Mouse (Mus musculus) heart, embryonic 14.5 days (tissue): ENCODE results near the gene Clmp. TPM values are rescaled to one million over a fixed set of nuclear protein-coding genes. Genes with fewer than 3 reads are reported as not detected.

Source experiments
- ATAC-seq: fragments of 200-750 bp; cut with Nextera tagmentation; 2 replicates; pipeline ENCODE4 v1.8.0; 2017; ENCODE audit warnings: low read depth, moderate TSS enrichment; ENCODE audit not compliant: insufficient number of reproducible peaks, insufficient read depth, low FRiP score
- H3K27ac ChIP-seq, 2 experiments: fragments of 200-500 bp in 1 of 2; fragments of 300-500 bp in 1 of 2; sonication (generic) in 1 of 2; replicated peaks in 1 of 2; 2 replicates each; pipeline ENCODE4 v1.5.1; 2012 to 2014; ENCODE audit warnings: low read depth in 2 of 2, low read length in 2 of 2, control low read depth in 1 of 2, mild to moderate bottlenecking in 1 of 2, mixed read lengths in 1 of 2; ENCODE audit not compliant: control insufficient read depth in 1 of 2, insufficient read depth in 1 of 2
- H3K27me3 ChIP-seq: fragments of 300-500 bp; sonication (generic); 2 replicates; pipeline ENCODE4 v1.6.1; 2014; ENCODE audit warnings: mild to moderate bottlenecking, low read length, control low read depth; ENCODE audit not compliant: control insufficient read depth, insufficient read depth
- H3K36me3 ChIP-seq: fragments of 300-500 bp; sonication (generic); 2 replicates; pipeline ENCODE4 v1.6.1; 2014; ENCODE audit warnings: mild to moderate bottlenecking, control low read depth, low read length, mixed read lengths; ENCODE audit not compliant: control insufficient read depth, insufficient read depth
- H3K4me1 ChIP-seq, 2 experiments: fragments of 200-500 bp in 1 of 2; fragments of 300-500 bp in 1 of 2; sonication (generic) in 1 of 2; 2 replicates each; pipeline ENCODE4 v1.6.1; 2012 to 2014; ENCODE audit warnings: low read length in 2 of 2, control low read depth in 1 of 2, mixed read lengths in 1 of 2; ENCODE audit not compliant: control insufficient read depth in 2 of 2, insufficient read depth in 2 of 2
- H3K4me2 ChIP-seq: fragments of 300-500 bp; sonication (generic); 2 replicates; pipeline ENCODE4 v1.6.1; 2014; ENCODE audit warnings: mild to moderate bottlenecking, low read length
- H3K4me3 ChIP-seq, 2 experiments: fragments of 200-500 bp in 1 of 2; fragments of 300-500 bp in 1 of 2; sonication (generic) in 1 of 2; 2 replicates each; pipeline ENCODE4 v1.5.1; 2012 to 2014; ENCODE audit warnings: low read length in 2 of 2, mild to moderate bottlenecking in 2 of 2, control low read depth in 1 of 2, low read depth in 1 of 2, moderate library complexity in 1 of 2; ENCODE audit not compliant: control insufficient read depth in 1 of 2, insufficient read depth in 1 of 2
- H3K9ac ChIP-seq: fragments of 300-500 bp; sonication (generic); 2 replicates; pipeline ENCODE4 v1.6.1; 2014; ENCODE audit warnings: mild to moderate bottlenecking, low read length
- H3K9me3 ChIP-seq: fragments of 300-500 bp; sonication (generic); 2 replicates; pipeline ENCODE4 v1.6.1; 2016; ENCODE audit warnings: low read length, control low read depth; ENCODE audit not compliant: control insufficient read depth
- WGBS: fragments of 180-500 bp; shearing (Covaris S2); extraction: QIAGEN DNeasy Blood & Tissue Kit; methylation state at CpG from one replicate; pipeline ENCODE4 v1.1.7; 2014; 5-methylcytosine and 5-hydroxymethylcytosine counted together
- polyA plus RNA-seq: library from polyadenylated mRNA; unstranded; fragments of >200 nt; fragmentation: Nextera tagmentation; extraction: Ambion mirVana; gene quantifications from 2 replicates; pipeline ENCODE4 v1.2.1, GENCODE M21; 2014

Gene Clmp
- polyA plus RNA-seq, 1 experiment from 2014 or later, result 13.4 TPM

DNA sequence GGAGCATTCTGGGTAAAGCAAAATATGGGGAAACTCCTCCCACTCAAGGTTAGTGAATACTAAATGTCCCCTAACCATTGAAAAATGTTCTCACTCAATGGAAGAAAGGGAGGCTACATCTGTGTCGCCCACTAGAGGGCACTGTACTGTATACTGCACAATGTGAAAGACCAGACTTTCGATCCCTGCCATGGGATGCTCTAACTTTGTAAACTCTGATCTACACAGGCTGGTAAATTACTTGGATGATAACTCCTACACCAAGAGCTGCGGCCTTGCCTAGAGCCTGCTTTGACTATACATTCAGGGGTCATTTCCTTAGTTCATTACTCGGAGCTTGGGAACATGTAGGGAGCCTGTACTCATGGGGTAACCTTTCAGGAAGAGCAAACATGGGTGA lies 70.6 kb downstream of the Clmp start:
- H3K27ac ChIP-seq, result peak overlapping the region in 1 of 2 experiments; percentile 84; a peak in 1 of 4 replicates
- WGBS, result 16% methylated on average over 4 of the region's 4 CpGs
- no peak overlapping the region for H3K9ac ChIP-seq
- peaks cover 11 to 13% of the 10 kb centered on the region in 2 experiments for H3K4me1 ChIP-seq
- no peaks in the 10 kb centered on the region for H3K9me3 ChIP-seq
- peak overlapping the region; percentile 18 to 24; a peak in 2 of 4 replicates for H3K4me3 ChIP-seq
- ATAC-seq, result no peak
- H3K36me3 ChIP-seq, result no peaks in the 10 kb centered on the region
- H3K27me3 ChIP-seq, result no peaks in the 10 kb centered on the region
- H3K4me2 ChIP-seq, result peak overlapping the region; percentile 59

DNA sequence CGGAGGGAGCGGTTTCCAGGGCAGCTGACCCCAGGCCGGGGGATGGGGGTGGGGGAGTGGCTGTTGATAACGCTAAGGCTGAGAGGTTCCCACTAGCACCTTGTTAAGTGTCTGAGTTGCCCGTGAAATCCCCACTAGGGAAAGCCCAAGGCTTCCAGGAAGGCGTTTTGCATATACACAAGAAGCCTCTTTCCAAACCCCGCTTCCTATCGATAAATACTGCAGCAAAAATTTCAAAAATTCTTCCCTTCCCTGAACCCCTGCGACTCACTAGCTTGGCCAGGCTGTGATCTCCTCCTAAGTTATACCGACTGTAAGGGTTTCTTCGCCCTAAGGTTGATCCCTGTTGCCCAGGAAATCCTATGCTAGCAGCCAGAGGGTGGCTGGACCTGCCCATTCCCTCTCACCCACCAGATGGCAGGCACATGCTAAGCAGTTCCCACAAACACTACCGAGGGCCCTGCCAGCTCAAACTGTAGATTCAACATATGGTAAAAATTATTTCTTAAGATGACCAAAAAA lies 71.4 kb downstream of the Clmp start:
- Histone ChIP-seq H3K4me1 (peaks cover 11 to 13% of the 10 kb centered on the region in 2 experiments), H3K4me3 (peak overlapping the region; percentile 20), H3K27ac (peak overlapping the region; percentile 84 to 85), H3K27me3 (no peaks in the 10 kb centered on the region), H3K36me3 (no peaks in the 10 kb centered on the region), H3K9me3 (no peaks in the 10 kb centered on the region), H3K4me2 (peak overlapping the region; percentile 59), H3K9ac (peak overlapping the region; percentile 64)
- no peak; the same call in 1 of the 2 replicates for ATAC-seq
- WGBS, result 12% methylated on average over 12 of the region's 12 CpGs

DNA sequence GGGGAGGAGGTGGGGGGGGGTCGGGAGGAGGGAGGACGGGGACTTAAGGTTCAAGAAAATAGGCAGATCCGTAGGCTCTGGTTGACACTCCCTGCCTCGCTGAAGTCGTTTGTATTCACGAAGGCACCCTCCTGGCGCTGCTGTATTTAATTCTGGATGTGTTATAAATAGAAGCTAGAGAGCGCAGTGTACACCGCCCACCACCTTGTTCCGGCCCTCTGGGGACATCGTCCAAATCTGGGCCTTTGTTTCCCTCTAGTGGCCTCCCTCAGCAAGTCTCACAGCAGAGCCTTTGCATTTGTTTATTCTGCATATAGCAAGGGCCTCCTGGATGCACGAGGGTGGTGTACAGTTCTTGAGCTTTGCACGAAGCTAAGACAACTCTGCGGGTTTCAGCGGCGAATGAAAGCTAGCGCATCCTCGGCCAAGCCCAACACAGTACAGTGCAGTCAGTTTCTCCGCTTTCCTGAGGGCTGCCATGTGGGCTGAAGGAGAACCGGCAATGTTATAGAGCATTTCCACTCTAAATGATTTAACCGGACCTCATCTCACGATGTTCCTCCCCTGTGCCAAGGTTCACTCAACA lies 72.0 kb downstream of the Clmp start:
- peak overlapping the region; percentile 15 to 20; a peak in 3 of 4 replicates for H3K4me3 ChIP-seq
- H3K4me2 ChIP-seq, result peak overlapping the region; percentile 59
- peak overlapping the region; percentile 64 for H3K9ac ChIP-seq
- H3K27me3 ChIP-seq, result no peaks in the 10 kb centered on the region
- peaks cover 11 to 13% of the 10 kb centered on the region in 2 experiments for H3K4me1 ChIP-seq
- 10% methylated on average over 22 of the region's 22 CpGs for WGBS
- H3K9me3 ChIP-seq, result no peaks in the 10 kb centered on the region
- H3K36me3 ChIP-seq, result no peaks in the 10 kb centered on the region
- H3K27ac ChIP-seq, result peak overlapping the region; percentile 48 to 84
- ATAC-seq, result peak; percentile 85

DNA sequence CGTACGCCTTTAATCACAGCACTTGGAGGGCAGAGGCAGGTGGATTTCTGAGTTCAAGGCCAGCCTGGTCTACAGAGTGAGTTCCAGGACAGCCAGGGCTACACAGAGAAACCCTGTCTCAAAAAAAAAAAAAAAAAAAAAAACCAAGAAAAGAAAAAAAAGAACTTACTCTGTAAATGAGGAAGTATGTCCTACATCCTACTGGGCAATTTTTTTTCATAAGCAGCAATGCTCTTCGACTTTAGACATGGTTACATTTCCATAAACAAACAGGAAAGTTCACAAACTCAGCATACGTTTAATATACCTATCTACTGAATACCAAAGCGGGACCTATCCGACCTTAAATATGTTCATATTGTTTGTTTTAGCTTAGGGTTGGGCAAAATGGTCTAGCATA lies 76.6 kb downstream of the Clmp start:
- Histone ChIP-seq H3K27me3 (no peaks in the 10 kb centered on the region), H3K27ac (no peak overlapping the region), H3K36me3 (no peaks in the 10 kb centered on the region), H3K4me3 (no peak overlapping the region), H3K9me3 (no peaks in the 10 kb centered on the region), H3K4me2 (no peak overlapping the region), H3K9ac (no peak overlapping the region), H3K4me1 (peaks cover 6 to 13% of the 10 kb centered on the region in 2 experiments)
- ATAC-seq, result no peak
- 91% methylated on average over 6 of the region's 6 CpGs for WGBS

DNA sequence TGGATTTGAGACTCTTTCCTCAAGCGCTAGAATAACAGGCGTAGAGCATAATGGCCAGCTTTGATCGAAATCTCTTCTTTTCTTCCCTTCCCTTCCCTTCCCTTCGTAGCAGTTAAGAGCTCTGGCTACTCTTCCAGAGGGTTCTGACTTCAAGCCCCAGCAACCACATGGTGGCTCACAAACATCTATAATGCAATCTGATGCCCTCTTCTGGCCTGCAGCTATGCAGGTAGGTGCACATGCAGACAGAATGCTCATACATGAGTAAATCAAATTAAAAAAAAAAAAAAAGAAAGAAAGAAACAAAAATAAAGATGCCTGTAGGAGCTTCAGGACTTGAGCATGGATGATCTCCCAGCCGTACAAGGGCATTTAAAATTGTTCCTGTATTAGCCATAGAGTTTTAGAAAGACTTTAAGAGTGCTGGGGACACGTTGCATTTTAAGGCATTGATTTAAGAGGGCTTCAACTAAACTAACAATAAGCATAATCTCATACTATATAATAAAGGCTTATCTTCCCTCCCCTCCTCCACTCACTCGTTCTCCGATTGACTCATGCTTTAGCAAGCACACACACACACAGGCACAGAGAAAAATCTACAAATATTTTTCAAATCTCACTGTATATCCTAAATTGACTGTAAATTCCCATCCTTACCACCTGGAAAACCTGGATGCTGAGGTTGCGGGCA lies 79.3 kb downstream of the Clmp start:
- no peak for ATAC-seq

DNA sequence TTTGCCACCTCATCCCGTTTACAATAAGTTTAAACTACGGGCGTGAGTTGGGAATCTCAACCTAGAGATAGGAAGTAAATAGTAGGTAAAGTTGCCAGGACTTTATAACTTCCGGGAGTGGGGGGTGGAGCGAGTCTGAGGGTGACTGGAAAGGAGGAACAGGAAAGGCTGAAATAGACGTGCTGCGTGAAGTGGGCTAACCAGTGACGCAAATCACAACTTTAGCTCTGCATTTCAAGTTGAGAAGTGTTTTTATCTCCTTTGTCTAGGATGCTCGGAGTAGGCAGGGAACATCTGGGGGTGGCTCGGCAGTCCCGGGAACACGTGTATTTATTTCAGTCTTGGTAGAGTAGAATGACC lies 79.8 kb downstream of the Clmp start:
- Histone ChIP-seq H3K36me3 (no peaks in the 10 kb centered on the region), H3K9ac (no peak overlapping the region), H3K9me3 (no peaks in the 10 kb centered on the region), H3K4me2 (0 out of 2 replicates have a peak overlapping the region, but pooled peaks have one; percentile 21), H3K27ac (no peak overlapping the region), H3K4me1 (peaks cover 4 to 9% of the 10 kb centered on the region in 2 experiments; a peak in 2 of 4 replicates), H3K4me3 (no peak overlapping the region), H3K27me3 (no peaks in the 10 kb centered on the region)
- ATAC-seq, result no peak
- WGBS, result 42% methylated on average over 12 of the region's 12 CpGs

More for the DNA sequence above, 79.3 kb downstream of the Clmp start:
- Histone ChIP-seq H3K9ac (no peak overlapping the region), H3K36me3 (no peaks in the 10 kb centered on the region), H3K4me1 (peaks cover 4 to 9% of the 10 kb centered on the region in 2 experiments; a peak in 2 of 4 replicates), H3K27ac (no peak overlapping the region), H3K9me3 (no peaks in the 10 kb centered on the region), H3K27me3 (no peaks in the 10 kb centered on the region), H3K4me2 (0 out of 2 replicates have a peak overlapping the region, but pooled peaks have one; percentile 21), H3K4me3 (no peak overlapping the region)
- 62% methylated on average over 9 of the region's 9 CpGs for WGBS

DNA sequence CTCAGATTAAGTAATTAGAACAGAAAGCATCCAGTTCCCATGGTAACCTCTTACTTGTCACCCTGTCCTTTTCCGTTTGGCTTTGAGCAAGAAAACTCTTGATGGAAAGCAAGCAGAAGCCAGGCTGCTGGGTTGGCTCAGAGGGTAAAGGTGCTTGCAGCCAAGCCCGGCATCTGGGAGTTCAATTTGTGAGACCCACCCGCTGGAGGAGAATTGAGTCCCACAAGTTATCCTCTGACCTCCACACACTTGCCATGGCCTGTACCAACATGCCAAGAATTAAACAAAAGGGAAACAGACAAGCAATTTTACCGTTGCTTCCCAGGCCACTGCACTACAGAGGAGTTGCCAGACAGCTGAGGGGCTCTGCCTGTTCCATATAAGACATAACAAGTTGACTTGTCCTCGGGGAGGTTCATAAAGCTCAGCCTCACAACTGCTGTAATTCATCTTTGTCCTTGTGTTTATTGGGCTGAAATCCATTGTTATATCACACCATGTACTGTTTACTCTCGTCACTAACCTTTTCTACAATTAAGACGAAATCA lies 80.4 kb downstream of the Clmp start:
- Histone ChIP-seq H3K4me3 (no peak overlapping the region), H3K36me3 (no peaks in the 10 kb centered on the region), H3K27ac (no peak overlapping the region), H3K9me3 (no peaks in the 10 kb centered on the region), H3K4me1 (peaks cover 4 to 9% of the 10 kb centered on the region in 2 experiments; a peak in 2 of 4 replicates), H3K27me3 (no peaks in the 10 kb centered on the region), H3K4me2 (no peak overlapping the region), H3K9ac (no peak overlapping the region)
- 74% methylated on average over 7 of the region's 7 CpGs for WGBS
- no peak for ATAC-seq
